Mouse (Mus musculus) ES-Bruce4 (cell line): ENCODE measurements around the gene Mdm2.

Experiments
- CTCF ChIP-seq: IDR thresholded peaks from one replicate; pipeline ENCODE4 v1.8.1; 2011; ENCODE audit warnings: low read depth, low read length
- POLR2A ChIP-seq: IDR thresholded peaks from one replicate; pipeline ENCODE4 v1.8.1; 2011; ENCODE audit warnings: low read length; ENCODE audit not compliant: insufficient read depth

GRCm38 (mm10) chr10:117652378-117652774 is 58.2 kb downstream of the Mdm2 start:
- TF ChIP-seq CTCF, result no peak
- no peak for TF ChIP-seq POLR2A
